Mouse (Mus musculus) gastrocnemius, postnatal 10 days (tissue): Measurements from ENCODE around the gene Gm10447. TPM values are rescaled to one million over a fixed set of nuclear protein-coding genes. Genes with fewer than 3 reads are reported as not detected.

Source experiments
- microRNA-seq, 2 experiments: library from miRNA; unstranded; fragments of <30 nt; microRNA quantifications; one replicate each; pipeline ENCODE4 v1.2.0; 2021
- total RNA-seq, 2 experiments: library from RNA; stranded (reverse); gene quantifications; 2 replicates each; pipeline ENCODE4 v1.2.3; 2021

Gm10447 gene
- total RNA-seq, 2 experiments from 2014 or later = not detected

Small RNAs within 50 kb of the gene (microRNA-seq; reads per million reads assigned to microRNA genes)
- 0 reads per million in 2 experiments for gene Mir6920

Other genes starting within 250 kb of the Gm10447 start
- gene Hspa4, start 156.7 kb downstream of the Gm10447 start, total RNA-seq = 100 to 1,000 TPM; 115 to 122 TPM
- gene Zcchc10, start 132.4 kb downstream of the Gm10447 start, total RNA-seq = 1 to 10 TPM; 9.4 to 10.0 TPM
- 100 to 1,000 TPM; 114 to 129 TPM for gene Aff4, start 106.3 kb downstream of the Gm10447 start, total RNA-seq
- not detected for gene Leap2, start 33.9 kb downstream of the Gm10447 start, total RNA-seq
- gene Uqcrq, start 26.3 kb downstream of the Gm10447 start, total RNA-seq = 100 to 1,000 TPM; 882 to 991 TPM
- gene Gdf9, start 26.1 kb downstream of the Gm10447 start, total RNA-seq = under 1 TPM; 0.81 to 0.87 TPM
- under 1 TPM; 0.45 to 0.54 TPM for gene Shroom1, start 95 bp upstream of the Gm10447 start, total RNA-seq
- not detected for gene Gm9837, start 13.4 kb upstream of the Gm10447 start, total RNA-seq
- gene Gm9945, start 23.1 kb upstream of the Gm10447 start, total RNA-seq = not detected
- under 1 TPM; 0.23 to 0.27 TPM for gene Sowaha, start 23.2 kb upstream of the Gm10447 start, total RNA-seq
- gene Sept8, start 62.1 kb upstream of the Gm10447 start, total RNA-seq = 10 to 100 TPM; 40.5 to 49.4 TPM
- gene Kif3a, start 110.3 kb upstream of the Gm10447 start, total RNA-seq = 10 to 100 TPM in 1 of 2 experiments, 1 to 10 TPM in 1; 9.4 to 11.1 TPM
- gene Il4, start 161.6 kb upstream of the Gm10447 start, total RNA-seq = not detected
- not detected for gene Il13, start 177.6 kb upstream of the Gm10447 start, total RNA-seq